Mouse (Mus musculus) embryonic facial prominence, embryonic 11.5 days (tissue): ENCODE measurements around the gene Phex. TPM values are rescaled to one million over a fixed set of nuclear protein-coding genes. Genes with fewer than 3 reads are reported as not detected.

Experiments used
- ATAC-seq: fragments of 200-750 bp; cut with Nextera tagmentation; replicated peaks from 2 replicates; pipeline ENCODE4 v1.8.0; 2017; ENCODE audit warnings: low read depth; ENCODE audit not compliant: insufficient number of reproducible peaks, low FRiP score, low TSS enrichment
- DNase-seq: peaks from one replicate; pipeline ENCODE4 v3.0.0-alpha.2; 2015; ENCODE audit warnings: low spot score
- H3K27ac ChIP-seq: fragments of 300-500 bp; sonication (generic); replicated peaks from 2 replicates; pipeline ENCODE4 v1.5.1; 2014; ENCODE audit warnings: mild to moderate bottlenecking, low read depth, low read length, control low read depth
- H3K27me3 ChIP-seq: fragments of 300-500 bp; sonication (generic); 2 replicates; pipeline ENCODE4 v1.6.1; 2014; ENCODE audit warnings: mild to moderate bottlenecking, low read length, moderate library complexity, mixed read lengths; ENCODE audit not compliant: control insufficient read depth, insufficient read depth
- H3K36me3 ChIP-seq: fragments of 300-500 bp; sonication (generic); replicated peaks from 2 replicates; pipeline ENCODE4 v1.6.1; 2014; ENCODE audit warnings: low read depth, mild to moderate bottlenecking, low read length, moderate library complexity, mixed read lengths; ENCODE audit not compliant: control insufficient read depth, insufficient read depth
- H3K4me1 ChIP-seq: fragments of 300-500 bp; sonication (generic); 2 replicates; pipeline ENCODE4 v1.6.1; 2014; ENCODE audit warnings: low read length, mixed read lengths; ENCODE audit not compliant: control insufficient read depth, insufficient read depth
- H3K4me2 ChIP-seq: fragments of 300-500 bp; sonication (generic); 2 replicates; pipeline ENCODE4 v1.6.1; 2014; ENCODE audit warnings: low read depth, mild to moderate bottlenecking, control low read depth, low read length, moderate library complexity
- H3K4me3 ChIP-seq: fragments of 300-500 bp; sonication (generic); 2 replicates; pipeline ENCODE4 v1.5.1; 2014; ENCODE audit warnings: low read depth, low read length, control low read depth
- H3K9ac ChIP-seq: fragments of 300-500 bp; sonication (generic); replicated peaks from 2 replicates; pipeline ENCODE4 v1.6.1; 2014; ENCODE audit warnings: mild to moderate bottlenecking, control low read depth, low read length
- H3K9me3 ChIP-seq: fragments of 300-500 bp; sonication (generic); replicated peaks from 2 replicates; pipeline ENCODE4 v1.6.1; 2016; ENCODE audit warnings: mild to moderate bottlenecking, low read length, inconsistent platforms, mixed read lengths; ENCODE audit not compliant: control insufficient read depth
- WGBS: fragments of 180-500 bp; shearing (Covaris S2); extraction: QIAGEN DNeasy Blood & Tissue Kit; methylation state at CpG from one replicate; pipeline ENCODE4 v1.1.7; 2014; 5-methylcytosine and 5-hydroxymethylcytosine counted together
- polyA plus RNA-seq: library from polyadenylated mRNA; unstranded; fragments of >200 nt; fragmentation: Nextera tagmentation; extraction: Ambion mirVana; gene quantifications from 2 replicates; pipeline ENCODE4 v1.2.1, GENCODE M21; 2014

Gene Phex
- polyA plus RNA-seq, 1 experiment from 2014 or later = 0.76 TPM

- no peaks in the 10 kb centered on the region for H3K36me3 ChIP-seq
- no peak overlapping the region for H3K9ac ChIP-seq
- H3K4me3 ChIP-seq = no peak overlapping the region
- no peaks in the 10 kb centered on the region for H3K27me3 ChIP-seq
- H3K9me3 ChIP-seq = no peaks in the 10 kb centered on the region
- whole genome bisulfite sequencing = 9% methylated on average over 3 of the region's 3 CpGs
- no peak overlapping the region for H3K4me2 ChIP-seq
- peak; percentile 76 for DNase-seq
- no peaks in the 10 kb centered on the region for H3K4me1 ChIP-seq
- no peak for ATAC-seq
- H3K27ac ChIP-seq = no peak overlapping the region
Measured at GRCm38 (mm10) chrX:157307411-157307810, 107.7 kb downstream of the Phex start.

GRCm38 (mm10) chrX:157306796-157307405, 108.2 kb downstream of the Phex start:
- H3K27ac ChIP-seq = no peak overlapping the region
- WGBS = 39% methylated on average over 4 of the region's 4 CpGs
- H3K27me3 ChIP-seq = no peaks in the 10 kb centered on the region
- DNase-seq (no peak), ATAC-seq (no peak)
- H3K4me1 ChIP-seq = no peaks in the 10 kb centered on the region
- H3K4me2 ChIP-seq = no peak overlapping the region
- H3K9me3 ChIP-seq = no peaks in the 10 kb centered on the region
- no peaks in the 10 kb centered on the region for H3K36me3 ChIP-seq
- no peak overlapping the region for H3K4me3 ChIP-seq
- no peak overlapping the region for H3K9ac ChIP-seq

GRCm38 (mm10) chrX:157305852-157306232, 109.3 kb downstream of the Phex start:
- H3K27ac ChIP-seq = no peak overlapping the region
- no peak overlapping the region for H3K4me3 ChIP-seq
- H3K36me3 ChIP-seq = no peaks in the 10 kb centered on the region
- no peaks in the 10 kb centered on the region for H3K4me1 ChIP-seq
- no peak overlapping the region for H3K4me2 ChIP-seq
- DNase-seq (no peak), ATAC-seq (0 out of 2 replicates have a peak, but pooled peaks have one; percentile 34)
- H3K9me3 ChIP-seq = no peaks in the 10 kb centered on the region
- no peak overlapping the region for H3K9ac ChIP-seq
- 80% methylated on average over 5 of the region's 5 CpGs for whole genome bisulfite sequencing
- H3K27me3 ChIP-seq = no peaks in the 10 kb centered on the region

GRCm38 (mm10) chrX:157305193-157305851, 109.8 kb downstream of the Phex start:
- DNase-seq = no peak
- 32% methylated on average over 6 of the region's 6 CpGs for WGBS

GRCm38 (mm10) chrX:157292411-157292810, 122.7 kb downstream of the Phex start:
- Histone ChIP-seq H3K27ac (no peak overlapping the region), H3K4me3 (no peak overlapping the region), H3K36me3 (no peaks in the 10 kb centered on the region), H3K9ac (no peak overlapping the region), H3K4me2 (no peak overlapping the region), H3K27me3 (no peaks in the 10 kb centered on the region), H3K9me3 (no peaks in the 10 kb centered on the region), H3K4me1 (no peaks in the 10 kb centered on the region)
- DNase-seq (no peak), ATAC-seq (no peak)

More at GRCm38 (mm10) chrX:157305193-157305851, 109.8 kb downstream of the Phex start:
- H3K4me3 ChIP-seq = no peak overlapping the region
- H3K27me3 ChIP-seq = no peaks in the 10 kb centered on the region
- no peaks in the 10 kb centered on the region for H3K4me1 ChIP-seq
- H3K4me2 ChIP-seq = no peak overlapping the region
- H3K36me3 ChIP-seq = no peaks in the 10 kb centered on the region
- H3K9ac ChIP-seq = no peak overlapping the region
- no peak for ATAC-seq
- H3K27ac ChIP-seq = no peak overlapping the region
- no peaks in the 10 kb centered on the region for H3K9me3 ChIP-seq

GRCm38 (mm10) chrX:157276581-157276980, 138.5 kb downstream of the Phex start:
- H3K27ac ChIP-seq = no peak overlapping the region
- H3K9ac ChIP-seq = no peak overlapping the region
- no peaks in the 10 kb centered on the region for H3K9me3 ChIP-seq
- ATAC-seq (no peak), DNase-seq (no peak)
- 82% methylated on average over 1 of the region's 1 CpGs for WGBS
- H3K4me1 ChIP-seq = no peaks in the 10 kb centered on the region
- no peak overlapping the region for H3K4me2 ChIP-seq
- no peak overlapping the region for H3K4me3 ChIP-seq
- no peaks in the 10 kb centered on the region for H3K36me3 ChIP-seq
- no peaks in the 10 kb centered on the region for H3K27me3 ChIP-seq

- H3K4me1 ChIP-seq = no peaks in the 10 kb centered on the region
- H3K4me2 ChIP-seq = no peak overlapping the region
- no peaks in the 10 kb centered on the region for H3K9me3 ChIP-seq
- H3K27ac ChIP-seq = no peak overlapping the region
- no peak overlapping the region for H3K9ac ChIP-seq
- DNase-seq (no peak), ATAC-seq (no peak)
- no peaks in the 10 kb centered on the region for H3K36me3 ChIP-seq
- no peaks in the 10 kb centered on the region for H3K27me3 ChIP-seq
- H3K4me3 ChIP-seq = no peak overlapping the region
- 74% methylated on average over 3 of the region's 3 CpGs for WGBS
Measured at GRCm38 (mm10) chrX:157273291-157273690, 141.8 kb downstream of the Phex start.

- no peaks in the 10 kb centered on the region for H3K36me3 ChIP-seq
- no peak overlapping the region for H3K9ac ChIP-seq
- 58% methylated on average over 3 of the region's 3 CpGs for WGBS
- DNase-seq = no peak
- no peak overlapping the region for H3K4me3 ChIP-seq
- no peaks in the 10 kb centered on the region for H3K27me3 ChIP-seq
- no peak overlapping the region for H3K27ac ChIP-seq
- no peaks in the 10 kb centered on the region for H3K9me3 ChIP-seq
- H3K4me1 ChIP-seq = no peaks in the 10 kb centered on the region
- no peak for ATAC-seq
- H3K4me2 ChIP-seq = no peak overlapping the region
Measured at GRCm38 (mm10) chrX:157271609-157272008, 143.5 kb downstream of the Phex start.
